Mouse (Mus musculus): ENCODE measurements at regions not wholly inside any gene's neighbourhood (a gene's known extent, or its start where the extent isn't known, plus 50 kb on each side); places are given as distances from the start of the nearest gene placed in this dataset.
"Not testable (repeated sequence)": the region's sequence is repeated elsewhere in the genome, so short reads cannot be mapped to it uniquely, and the experiment has no call there.

DNA sequence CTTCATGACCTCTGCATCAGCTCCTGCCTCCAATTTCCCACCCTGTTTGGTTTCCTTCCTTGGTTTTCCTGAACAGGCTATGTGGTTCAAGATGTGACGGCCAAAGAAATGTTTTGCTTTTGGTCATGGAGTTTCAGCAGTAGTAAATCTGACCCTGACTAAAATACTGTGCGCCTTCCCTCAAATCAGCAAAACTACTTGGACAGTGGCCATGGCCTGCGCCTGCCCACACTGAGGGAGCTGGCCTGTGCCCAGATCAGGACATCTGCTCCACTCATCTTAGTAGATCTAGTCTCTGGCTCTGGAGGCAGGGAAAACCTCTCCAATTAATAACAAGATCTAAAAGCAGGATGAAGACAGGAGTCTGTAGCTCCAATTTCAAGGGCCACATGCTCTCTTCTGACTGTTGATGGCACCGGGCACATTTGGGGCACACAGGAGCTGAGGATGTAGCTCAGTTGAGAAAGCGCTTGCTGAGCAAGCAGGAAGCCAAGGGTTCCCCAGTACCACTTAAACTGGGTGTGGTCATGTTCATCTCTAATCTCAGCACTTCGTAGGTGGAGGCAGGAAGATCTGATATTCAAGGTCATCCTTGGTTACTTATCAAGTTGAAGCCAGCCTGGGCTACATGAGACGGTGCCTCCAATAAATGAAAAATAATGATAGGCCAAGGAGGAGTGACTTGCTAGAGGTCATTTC, 96.6 kb upstream of the Mrps10 start:
- DNase-seq (ENCODE audit: low spot score in 2 of 2) = no peak

DNA sequence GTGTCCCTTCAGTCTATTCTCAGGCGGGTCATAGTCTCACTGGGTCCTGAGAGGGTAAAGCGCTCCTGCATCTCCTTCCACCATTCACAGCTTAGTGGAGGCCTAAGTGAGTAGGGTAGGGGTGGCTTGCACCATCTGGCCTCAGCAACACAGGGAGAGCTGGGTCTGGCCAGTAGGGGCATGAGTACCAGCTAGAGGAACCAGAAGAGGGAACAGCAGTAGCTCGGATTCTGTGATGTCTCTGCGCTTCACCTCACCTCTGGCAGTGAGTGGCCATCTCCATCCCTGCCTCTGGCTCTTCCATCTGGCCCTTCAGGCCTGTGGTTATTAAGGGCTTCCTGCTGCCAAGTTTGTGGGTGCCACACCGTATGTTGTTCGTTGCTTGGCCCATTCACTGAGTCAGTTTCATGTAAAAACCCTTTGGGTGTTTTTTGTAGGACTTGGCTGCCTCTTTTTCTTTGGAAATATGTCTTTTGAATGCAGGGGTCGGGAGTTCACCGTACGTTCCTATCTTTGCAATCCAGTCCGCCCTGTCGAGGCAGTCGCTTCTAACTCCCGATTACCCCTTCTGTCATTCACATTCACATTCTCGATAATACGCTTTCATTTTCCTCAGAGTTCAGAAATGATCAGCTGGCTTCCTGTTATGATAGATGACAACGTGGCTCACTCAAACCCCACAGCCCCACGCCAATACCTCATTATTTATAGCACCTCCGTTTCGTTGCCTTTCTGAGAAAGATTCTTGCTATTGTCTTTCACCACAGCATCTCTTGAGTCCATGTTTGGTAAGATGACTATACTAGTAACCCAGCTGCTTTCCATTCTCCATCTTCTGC, 99.4 kb upstream of the Mrps10 start:
- no peak for DNase-seq (ENCODE audit: low spot score in 2 of 2)

DNA sequence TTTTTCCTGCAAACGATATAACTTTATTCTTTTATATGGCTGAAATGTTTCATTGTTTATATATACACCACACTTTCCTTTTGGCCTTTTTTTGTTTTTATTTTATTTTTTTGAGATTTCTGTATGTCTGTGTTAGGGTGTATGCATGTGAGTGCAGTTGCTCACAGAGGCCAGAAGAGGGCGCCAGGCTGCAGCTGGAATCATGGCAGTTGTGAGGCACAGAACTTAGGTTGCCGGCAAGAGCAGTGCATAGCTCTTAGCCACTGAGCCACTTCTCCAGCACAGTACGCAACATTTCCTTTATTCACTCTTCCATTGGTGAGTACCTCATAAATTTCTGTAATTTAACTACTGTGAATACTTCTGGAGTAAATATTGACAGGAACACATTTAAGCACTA, 100.8 kb upstream of the Mrps10 start:
- no peak for DNase-seq (ENCODE audit: low spot score in 2 of 2)

DNA sequence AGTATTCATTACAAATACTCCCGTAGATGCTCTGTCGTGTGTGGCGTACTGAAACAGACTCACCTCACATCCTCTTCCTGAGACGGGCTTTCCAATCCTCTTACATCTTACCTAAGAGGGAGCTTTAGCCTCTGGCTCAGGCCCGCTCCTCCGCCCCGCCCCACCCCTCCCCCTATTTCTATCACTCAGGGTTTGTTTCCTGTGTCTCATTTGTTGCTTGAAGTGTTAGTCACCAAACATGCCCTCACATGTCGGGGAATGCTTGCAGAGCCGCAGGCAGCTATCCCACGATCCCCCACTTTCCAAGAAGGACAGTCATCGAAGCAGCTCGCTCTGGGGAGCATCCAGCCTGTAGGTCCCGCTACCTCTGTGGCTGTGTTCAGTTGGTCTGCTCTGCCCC, 101.6 kb upstream of the Mrps10 start:
- DNase-seq (ENCODE audit: low spot score in 2 of 2) = no peak

DNA sequence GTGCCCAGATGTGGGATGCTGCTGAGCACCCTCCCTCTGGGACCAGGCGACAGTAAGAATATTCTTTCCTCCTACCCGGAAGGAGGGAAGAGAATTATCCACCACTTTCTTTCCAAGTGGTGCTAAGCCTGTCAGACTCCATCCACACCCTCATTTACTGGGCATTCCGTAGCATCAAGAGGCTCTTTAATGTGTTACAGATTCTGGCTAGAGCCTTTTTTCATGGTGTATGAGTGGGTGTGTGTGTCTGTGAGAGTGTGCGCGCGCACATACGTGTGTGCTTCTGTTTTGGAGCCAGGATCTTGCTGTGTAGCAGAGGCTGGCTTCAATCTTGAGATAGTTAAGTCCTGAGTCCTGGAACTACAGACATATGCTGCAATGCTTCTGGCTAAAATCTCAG, 102.4 kb upstream of the Mrps10 start:
- no peak for DNase-seq (ENCODE audit: low spot score in 2 of 2)

DNA sequence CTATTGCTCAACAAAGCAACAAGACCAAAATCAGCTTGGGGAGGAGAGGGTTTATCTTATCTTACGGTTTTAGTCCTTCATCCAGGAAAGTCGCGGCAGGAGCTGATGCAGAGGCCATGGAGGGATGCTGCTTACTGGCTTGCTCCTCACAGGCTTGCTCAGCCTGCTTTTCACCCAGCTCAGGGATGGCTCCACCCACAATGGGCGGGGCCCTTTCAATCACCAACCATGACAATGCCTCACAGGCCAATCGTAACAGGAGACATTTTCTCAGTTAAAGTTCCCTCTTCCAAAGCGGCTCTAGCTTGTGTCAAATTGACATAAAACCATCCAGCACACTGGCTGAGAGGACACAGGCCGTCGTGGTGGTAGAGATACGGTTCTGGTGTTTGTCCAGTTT, 105.7 kb upstream of the Mrps10 start:
- DNase-seq (ENCODE audit: low spot score in 2 of 2) = no peak

DNA sequence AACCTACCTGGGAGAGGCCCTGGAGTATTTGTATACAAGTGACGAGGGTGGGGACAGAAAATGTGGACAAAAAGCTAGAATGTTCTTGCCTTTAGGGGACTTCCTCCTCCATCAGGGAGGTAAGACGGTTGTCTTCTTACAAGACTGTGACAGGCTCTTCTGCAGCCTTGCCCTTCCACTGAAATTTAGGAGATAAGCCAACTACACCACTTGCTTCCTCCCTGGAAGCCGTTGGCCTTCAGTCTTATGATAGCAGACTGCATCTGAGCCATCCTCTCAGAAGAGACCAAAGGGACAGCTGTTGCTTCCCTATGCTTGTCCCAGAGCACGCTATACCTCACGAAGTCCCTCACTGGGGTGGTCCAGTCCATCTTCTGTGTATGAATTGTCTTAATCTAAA, 106.5 kb upstream of the Mrps10 start:
- DNase-seq (ENCODE audit: low spot score in 2 of 2) = no peak

DNA sequence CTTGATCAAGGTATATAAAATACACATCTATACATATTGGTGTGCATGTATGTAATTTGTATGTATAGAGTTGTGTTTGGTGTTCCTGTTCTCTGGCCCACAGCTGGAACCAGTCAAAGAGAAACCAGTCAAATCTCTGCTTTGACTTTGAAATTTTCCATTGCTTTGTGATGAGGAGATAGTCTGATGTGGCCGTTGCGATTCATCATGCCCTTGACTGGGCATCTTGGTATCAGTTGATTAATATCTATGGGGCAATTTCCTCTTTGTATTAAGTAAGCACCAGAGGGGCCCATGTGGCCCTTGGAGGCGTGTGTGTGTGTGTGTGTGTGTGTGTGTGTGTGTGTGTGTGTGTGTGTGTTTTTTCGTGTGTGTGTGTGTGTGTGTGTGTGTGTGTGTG, 107.7 kb upstream of the Mrps10 start:
- no peak for DNase-seq (ENCODE audit: low spot score in 2 of 2)

DNA sequence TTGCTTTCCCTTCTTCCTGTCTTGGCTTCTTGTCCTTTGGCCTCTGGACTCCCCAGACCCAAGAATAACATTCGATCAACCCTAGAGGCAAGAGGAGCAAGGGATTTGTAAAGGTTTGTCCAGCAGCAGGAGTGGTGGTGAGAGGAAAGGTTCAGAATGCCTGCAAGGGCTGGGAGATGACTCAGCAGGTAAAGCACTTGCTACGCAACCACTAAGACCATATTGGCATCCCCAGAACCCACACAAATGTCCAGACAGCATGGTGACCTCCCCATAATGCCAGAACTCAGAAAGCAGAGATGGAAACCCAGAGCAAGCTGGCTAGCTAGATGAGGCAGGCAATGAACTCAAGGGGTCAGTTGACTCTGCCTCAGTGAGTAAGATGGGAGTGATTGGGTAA, 110.4 kb upstream of the Mrps10 start:
- DNase-seq (ENCODE audit: low spot score in 2 of 2) = no peak

DNA sequence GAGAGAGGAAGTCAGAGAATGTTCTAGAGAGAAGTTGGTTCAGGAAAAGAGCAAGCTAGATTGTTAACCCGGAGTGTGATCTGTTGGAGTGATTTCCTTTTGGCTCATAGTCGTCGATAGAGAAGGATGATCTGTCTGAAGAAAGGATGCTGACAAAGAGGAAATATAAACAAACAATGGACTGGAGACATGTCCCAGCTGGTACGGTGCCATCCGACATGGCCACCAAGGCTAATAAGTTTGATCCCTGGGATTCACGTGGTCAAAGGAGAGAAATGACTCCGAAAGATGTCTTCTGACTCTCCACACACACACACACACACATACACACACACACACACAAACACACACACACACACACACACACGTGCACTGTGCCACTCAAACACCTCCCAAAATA, 113.5 kb upstream of the Mrps10 start:
- DNase-seq (ENCODE audit: low spot score in 2 of 2) = no peak

DNA sequence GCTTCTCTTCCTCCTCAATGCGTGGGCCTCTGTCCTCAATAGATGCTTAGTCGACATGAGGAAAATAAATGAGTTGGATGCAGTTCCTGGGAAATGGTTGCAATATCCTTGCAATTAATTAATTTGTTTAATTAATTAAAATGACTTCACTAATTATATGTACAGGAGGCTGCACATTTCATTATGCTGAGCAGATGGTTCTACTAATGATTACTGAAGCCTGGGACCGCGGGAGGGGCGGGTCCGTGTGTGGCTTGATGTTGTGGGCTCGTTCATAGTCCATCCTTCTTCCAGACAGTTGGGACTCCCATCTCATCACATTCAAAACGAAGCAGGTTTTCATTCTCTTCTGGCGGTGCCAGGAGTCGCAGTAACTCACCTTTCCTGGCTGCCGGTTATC, 114.7 kb upstream of the Mrps10 start:
- DNase-seq (ENCODE audit: low spot score in 2 of 2) = no peak

DNA sequence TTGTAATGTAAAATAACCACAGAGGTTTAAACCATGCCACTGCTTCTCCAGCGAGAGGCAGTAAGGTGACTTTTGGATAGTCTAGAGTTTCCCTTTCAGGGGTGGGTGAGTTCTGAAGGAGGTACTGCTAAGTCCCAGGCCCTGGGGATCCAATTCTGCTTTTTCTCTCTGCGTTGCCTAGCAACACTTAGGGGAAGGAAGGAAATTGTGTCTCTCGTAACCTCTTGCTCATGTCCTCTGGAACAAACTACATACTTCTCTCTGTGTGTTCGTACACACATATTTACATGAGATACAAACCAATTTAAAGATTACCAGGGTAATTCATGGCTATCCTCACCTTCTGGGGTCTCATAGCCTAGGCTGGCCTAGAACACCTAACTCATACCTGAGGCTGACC, 118.7 kb upstream of the Mrps10 start:
- DNase-seq (ENCODE audit: low spot score in 2 of 2) = no peak

DNA sequence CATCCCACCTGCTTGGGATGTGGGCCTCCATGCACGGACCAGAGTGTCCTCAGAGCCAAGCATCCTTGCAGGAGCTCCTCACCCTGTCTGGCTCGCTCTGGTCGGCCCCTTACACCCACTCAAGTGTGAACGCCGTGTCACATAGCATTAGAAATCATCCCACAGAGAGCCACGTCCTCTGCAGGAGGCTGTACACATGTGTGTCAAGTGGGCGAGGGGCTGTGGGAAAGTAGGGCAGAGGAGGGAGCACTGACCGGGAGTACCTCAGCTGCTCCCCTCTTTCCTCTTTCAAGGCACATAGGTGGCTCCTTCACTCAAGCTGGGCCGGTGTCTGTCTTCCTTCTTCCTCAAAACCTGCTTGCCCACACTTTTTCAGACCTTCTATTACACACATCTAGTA, 119.5 kb upstream of the Mrps10 start:
- no peak for DNase-seq (ENCODE audit: low spot score in 2 of 2)

DNA sequence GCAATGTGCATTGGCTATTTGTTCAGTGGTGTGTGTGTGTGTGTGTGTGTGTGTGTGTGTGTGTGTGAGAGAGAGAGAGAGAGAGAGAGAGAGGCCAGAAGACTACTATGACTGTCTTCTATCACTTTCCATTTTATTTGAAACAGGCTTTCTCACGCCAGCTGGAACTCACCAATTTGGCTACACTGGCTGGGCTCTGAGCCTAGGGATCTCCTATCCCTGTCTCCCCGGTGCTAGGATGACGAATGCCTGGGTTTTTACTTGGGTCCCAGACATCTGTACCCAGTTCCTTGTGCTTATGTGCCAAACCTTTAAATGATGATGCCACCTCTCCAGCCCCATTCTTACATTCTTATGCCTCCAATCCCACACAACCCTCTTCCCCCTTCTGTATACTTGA, 120.6 kb upstream of the Mrps10 start:
- DNase-seq (ENCODE audit: low spot score in 2 of 2) = no peak

DNA sequence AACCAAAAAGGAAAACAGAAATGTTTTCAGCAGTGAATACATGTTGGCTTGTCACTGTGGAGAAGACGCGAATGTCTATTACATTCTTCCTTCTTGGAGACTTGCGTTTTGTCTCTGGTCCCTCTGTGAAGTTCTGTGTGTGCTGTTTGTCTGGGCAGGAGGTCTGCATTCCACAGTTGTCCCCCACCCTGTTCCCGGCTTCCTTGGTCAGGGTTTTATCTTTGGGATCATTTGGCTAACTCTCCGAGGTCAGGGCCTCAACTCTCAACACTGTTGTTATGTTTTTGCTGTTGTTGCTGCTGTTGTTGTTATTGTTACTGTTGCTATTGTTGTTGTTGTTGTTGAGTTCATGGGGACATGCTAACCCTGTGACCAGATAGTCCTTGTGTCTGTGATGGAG, 121.2 kb upstream of the Mrps10 start:
- no peak for DNase-seq (ENCODE audit: low spot score in 2 of 2)

DNA sequence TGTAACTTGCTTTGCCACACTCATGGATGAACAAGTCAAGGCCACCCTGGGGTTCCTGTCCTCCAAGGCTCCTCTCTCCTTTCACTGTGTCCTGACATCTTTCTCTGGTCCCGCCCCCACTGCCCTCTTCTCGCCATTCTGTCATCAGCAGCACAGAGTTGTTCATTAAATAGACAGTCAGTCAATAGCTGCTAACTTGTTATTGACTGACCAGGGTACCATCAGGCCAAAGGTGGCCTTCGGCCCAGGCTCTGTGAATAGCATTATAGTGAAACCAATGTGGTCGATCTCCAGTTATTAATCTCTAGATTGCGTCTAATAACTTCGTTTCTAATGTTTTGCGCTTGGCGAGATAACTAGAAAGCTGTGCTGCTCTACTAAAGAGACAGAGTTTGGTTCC, 122.1 kb upstream of the Mrps10 start:
- DNase-seq (ENCODE audit: low spot score in 2 of 2) = no peak

DNA sequence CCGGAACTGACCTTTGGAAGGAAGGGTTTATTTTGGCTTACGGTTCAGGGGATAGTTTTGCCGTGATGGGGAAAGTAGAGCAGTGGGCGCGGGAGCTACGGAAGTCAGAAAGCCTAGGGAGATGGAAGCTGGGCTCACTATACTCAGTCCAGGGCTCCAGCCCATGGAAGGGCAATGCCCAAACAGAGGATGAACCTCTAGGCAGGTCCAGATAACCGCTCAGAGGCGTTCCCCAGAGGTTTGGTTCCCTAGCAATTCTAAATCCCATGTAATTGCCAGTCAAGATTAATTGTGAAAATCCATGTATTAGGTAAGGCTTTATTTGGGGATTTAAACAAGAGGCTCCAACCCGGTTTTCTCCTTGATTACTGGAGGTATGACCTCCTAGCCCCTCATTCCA, 123.1 kb upstream of the Mrps10 start:
- no peak for DNase-seq (ENCODE audit: low spot score in 2 of 2)

DNA sequence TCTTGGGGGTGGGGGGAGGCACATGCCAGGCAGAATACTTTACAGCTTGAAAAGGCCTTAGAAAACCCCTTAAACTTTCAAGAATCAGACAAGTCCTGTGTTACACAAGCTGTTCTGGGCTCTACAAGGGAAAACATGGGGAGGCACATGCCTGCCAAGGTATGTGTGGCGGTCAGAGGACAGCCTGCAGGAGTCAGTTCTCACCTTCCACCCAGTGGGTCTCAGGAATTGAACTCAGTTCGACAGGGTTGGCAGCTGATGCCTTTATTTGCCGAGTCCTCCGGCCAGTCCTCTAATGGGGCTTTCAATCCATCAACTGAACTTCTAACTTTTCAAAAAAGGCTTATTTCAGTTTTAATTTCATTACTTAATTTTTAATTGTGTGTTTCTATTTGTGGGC, 129.6 kb upstream of the Mrps10 start:
- DNase-seq (ENCODE audit: low spot score in 2 of 2) = no peak

DNA sequence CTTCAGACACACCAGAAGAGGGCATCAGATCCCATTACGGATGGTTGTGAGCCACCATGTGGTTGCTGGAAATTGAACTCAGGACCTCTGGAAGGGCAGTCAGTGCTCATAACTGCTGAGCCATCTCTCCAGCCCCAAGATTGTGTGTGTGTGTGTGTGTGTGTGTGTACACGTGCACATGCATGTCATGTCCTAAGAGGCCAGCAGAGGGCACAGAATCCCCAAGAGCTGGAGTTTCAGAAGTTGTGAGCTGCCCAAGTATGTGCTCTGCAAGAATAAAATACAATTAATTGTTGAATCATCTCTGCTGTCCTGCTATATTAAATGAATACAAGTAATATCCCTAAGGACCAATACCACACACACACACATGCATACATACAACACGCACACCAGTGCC, 130.8 kb upstream of the Mrps10 start:
- not testable (repeated sequence) for DNase-seq (ENCODE audit: low spot score in 2 of 2)

DNA sequence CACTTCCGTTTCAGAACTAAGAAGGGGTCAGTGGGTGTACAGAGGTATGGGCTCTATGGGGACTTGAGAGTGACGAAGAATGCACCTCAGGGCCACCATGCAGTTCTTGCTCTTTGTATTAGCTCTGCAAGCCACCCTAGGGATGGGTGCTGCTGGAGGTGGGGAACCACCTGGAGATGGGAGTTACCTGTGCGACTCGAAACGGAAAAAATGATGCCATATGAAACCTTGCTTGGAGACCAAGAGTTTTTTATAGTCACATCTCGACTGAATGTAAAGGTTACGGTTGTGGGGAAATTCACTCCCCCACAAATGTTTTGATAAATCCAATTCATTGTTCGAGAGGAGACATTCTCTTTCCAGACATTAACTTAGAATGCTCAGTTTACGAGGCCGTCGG, 134.3 kb upstream of the Mrps10 start:
- DNase-seq (ENCODE audit: low spot score in 2 of 2) = no peak

DNA sequence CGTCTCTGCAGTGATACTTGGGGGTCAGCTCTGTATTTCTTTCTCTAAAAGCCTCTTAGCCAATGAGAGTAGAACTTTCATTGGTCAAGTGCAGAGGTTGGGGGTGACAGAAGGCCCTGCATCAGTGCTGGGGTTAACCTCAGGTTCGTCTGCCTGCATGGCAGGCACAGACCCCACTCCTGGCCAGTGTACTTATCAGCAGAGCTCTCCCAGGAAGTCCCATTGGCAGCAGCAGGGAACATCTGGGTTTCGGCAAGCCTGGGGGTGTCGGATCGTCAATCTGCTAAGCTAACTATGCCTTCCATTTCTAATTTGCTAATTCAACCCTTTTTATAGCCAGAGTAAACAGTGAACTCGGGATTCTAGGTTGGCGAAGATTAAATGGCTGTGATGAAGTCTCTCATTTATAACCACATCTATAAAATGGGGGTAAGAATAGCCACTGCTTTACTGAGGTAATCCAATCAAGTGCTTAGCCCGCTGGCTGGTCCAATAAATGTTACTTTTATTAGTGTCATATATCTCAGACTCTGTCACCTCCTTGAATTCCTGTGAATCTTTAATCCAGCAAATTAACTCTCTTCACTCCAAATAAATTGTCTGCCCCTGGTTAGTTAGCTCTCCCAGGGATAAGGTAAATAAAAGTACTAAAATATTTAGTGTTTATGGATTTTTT, 135.5 kb upstream of the Mrps10 start:
- no peak for DNase-seq (ENCODE audit: low spot score in 2 of 2)

DNA sequence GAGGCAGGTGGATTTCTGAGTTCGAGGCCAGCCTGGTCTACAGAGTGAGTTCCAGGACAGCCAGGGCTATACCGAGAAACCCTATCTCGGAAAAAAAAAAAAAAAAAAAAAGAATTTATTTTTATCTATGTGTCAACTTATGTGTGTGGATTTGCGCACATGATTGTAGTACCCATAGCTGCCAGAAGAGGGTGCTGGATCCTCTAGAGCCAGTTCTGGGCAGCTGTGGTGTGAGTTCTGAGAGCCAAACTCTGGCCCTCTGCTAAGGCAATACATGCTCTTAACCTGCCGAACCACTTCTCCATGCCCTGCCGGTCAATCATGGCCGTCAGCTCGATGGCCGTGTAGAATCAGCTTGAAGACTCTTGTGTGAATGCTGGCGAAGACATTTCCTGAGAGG, 138.0 kb upstream of the Mrps10 start:
- no peak for DNase-seq (ENCODE audit: low spot score in 2 of 2)

DNA sequence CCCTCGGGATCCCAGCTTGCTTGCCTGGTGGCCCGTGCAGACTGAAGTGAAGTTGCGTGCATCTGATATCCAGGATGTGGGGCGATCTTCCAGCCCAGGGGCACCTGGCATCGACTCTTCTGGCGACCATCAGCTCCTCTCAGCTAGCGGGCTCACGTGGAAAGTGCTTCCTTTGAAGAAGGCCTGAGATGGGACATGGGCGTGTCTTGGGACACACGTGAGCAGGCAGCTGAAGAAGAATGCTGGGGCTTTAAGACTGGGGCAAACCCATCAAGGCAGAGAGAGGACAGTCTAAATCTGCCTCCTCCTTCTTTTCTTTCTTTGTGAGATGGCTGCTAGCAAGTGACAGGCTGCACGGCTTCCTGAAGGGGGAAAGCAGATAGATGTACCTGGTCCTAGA, 142.3 kb upstream of the Mrps10 start:
- DNase-seq (ENCODE audit: low spot score in 2 of 2) = no peak

All from thymus, postnatal 10 days (tissue).